Mouse (Mus musculus) cerebellum, adult (tissue): Measurements from ENCODE around the gene Serinc3.

Experiments used
- ATAC-seq: cut with Nextera tagmentation; 2 replicates; pipeline ENCODE4 v1.9.2; 2017; ENCODE audit warnings: mild to moderate bottlenecking, moderate library complexity, mixed read lengths; ENCODE audit not compliant: insufficient number of reproducible peaks, low FRiP score, low TSS enrichment

The Serinc3 gene

DNA sequence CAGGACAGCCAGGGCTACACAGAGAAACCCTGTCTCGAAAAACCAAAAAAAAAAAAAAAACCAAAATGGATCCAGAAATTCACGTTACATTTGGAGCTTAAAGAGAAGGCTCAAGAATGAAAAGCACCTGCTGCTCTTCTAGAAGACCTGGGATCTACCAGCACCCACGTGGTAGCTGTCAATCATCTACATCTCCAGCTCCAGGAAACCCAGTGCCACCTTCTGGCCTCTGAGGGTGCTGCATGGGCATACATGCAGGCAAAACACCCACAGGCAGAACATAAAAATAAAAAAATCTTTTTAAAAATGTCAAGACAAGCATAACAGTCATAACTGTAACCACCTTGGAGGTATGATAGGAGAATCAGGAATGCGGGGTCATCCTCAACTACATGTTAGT is 47.3 kb downstream of the Serinc3 start:
- ATAC-seq = no peak

DNA sequence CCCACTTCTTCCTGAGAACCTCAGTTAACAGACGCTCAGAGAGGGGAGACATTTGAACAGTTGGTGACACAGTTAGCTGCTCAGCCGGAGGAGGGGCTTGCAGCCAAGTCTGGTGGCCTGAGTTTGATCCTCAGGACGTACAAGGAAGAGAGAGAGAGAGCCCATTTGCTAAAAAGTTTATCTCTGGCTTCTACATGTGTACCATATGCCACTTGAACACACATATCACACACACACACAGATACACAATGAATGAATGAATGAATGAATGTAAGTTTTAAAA is 48.1 kb downstream of the Serinc3 start:
- no peak for ATAC-seq

DNA sequence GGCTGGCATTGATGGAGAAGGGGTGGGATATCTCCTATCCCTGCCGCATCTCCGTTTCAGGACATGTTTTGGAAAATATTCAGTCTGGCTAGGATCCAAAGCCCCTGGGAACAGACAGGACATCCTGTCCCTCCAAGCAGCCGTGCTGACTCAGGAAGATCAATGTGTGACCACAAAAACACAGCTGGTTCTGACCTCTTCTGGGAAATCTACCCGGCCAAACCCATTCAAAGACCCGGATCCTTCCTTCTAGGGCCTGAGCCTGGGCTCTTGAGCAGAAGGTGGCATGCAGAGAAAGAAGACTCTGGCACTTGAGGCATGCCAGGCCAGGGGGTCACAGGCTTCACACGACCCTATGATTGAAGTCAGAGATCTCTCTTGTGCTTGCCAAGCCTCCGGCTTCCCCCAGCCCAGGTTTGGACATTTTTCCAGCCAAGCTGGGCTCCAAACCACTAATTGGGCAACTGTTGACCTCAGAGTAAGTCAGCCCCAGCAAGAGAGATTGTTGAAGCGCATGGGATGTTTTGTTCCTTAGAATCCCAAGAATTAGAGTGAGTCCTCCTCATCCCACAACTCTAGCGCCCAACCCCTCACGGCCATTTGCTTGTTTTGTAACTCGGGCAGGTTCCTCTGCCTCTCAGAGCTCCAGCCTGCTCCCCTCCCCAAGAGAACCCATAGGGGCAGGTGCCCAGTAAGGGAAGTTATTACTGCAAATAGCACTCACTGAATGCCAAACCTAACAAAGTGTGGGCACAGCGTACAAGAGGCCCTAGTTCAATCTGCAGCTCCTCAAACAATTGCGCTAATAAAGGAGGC is 48.7 kb downstream of the Serinc3 start:
- ATAC-seq = no peak

DNA sequence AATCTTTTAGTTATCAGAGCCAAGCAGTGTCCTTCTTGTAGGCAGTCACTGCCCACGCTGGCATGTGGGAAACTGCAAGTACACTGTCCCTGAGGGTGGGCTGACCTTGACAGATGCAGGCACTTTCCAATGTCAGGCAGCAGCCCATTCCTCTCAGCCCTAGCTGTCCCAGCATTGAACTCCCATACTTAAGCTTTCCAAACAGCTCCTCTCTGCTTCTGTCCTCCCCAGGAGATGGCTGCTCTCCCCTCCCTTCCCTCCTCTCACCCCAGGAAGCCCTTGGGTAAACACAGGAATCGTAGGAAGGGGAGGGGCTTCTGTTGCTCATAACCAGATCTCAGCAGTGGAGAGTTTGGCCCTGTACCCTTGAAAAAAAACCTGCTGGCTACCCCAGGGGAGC is 49.8 kb downstream of the Serinc3 start:
- ATAC-seq = no peak

DNA sequence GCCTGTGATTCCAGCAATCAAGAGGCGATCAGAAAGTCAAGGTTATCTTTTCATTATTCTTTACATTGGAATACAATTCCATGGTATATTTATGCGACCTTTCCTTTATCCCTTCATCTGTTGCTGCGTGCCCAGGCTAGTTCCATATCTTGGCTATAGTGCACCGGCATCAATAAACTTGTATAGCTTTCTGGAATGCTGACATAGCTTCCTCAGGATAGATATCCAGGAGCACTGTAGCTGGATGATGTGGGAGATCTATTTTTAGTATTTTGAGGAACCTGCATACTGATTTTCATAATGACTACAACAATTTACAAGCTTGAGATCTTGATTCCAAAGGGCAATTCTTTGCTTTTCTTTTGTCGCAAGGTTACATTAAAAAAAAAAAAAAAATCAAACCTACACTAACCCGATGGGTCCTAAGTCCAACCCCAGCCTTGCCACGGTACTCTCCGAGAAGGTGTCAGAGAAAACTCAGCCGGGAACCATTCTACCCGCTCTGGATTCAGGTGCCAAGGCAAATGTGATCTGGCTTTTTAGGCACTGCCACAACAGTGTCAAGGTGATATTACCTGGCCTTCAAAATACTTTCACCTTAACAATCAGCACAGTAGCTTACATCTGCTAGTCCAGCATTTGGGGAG is 51.2 kb downstream of the Serinc3 start:
- ATAC-seq = no peak

DNA sequence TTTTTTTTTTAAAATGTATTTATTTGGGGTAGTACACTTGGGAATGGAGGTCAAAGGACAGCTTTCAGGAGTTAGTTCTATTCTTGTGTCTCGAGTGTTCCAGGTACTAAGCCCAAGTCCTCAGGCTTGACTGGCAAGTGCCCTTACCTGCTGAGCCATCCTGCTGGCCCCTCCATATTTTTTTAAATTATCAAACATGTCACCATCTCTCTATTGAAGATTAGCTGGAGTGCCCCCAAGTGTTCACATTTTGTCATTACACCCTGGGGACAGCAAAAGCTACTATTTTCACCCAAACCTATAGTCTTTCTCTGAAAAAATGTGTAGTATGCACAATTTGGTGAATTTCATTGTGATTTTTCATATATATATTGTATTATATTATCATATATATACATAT is 52.8 kb downstream of the Serinc3 start:
- no peak for ATAC-seq

DNA sequence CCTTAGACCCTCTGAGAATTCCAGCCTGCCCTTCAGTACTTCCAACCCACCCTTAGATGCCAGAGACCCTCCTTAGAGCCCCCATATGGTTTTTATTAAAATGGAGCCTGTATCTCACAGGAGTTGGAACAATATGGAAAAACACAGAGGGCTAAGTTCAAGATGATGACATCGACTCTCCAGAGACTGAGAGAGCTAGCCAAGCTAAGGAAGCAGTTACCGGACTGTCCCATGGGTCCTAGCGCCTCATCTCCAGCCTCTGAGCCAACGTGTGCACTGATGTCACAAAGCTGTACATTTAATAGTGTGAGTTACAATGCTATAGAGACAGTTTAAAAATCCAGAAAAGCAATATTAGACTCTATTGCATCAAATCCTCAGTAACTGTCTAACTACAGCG is 53.9 kb downstream of the Serinc3 start:
- no peak for ATAC-seq

DNA sequence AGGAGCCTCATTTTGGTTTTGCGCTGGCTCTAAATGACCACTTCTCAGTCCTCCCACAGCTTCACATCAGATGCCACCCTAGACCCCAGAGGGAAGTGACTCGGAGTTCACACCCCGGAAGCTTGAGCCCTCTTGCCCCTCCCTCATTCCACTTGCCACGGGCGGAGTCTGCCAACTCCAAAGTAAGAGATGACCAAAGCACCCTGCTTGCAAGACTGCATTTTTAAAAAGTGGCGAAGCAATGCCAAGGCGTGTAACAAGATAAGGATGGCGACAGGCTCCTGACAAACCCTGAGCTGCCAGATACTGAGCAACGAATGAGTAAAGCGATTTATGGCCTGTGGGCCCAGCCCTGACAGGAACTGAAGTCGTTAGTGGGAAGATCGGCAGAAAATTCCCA is 54.7 kb downstream of the Serinc3 start:
- no peak for ATAC-seq

DNA sequence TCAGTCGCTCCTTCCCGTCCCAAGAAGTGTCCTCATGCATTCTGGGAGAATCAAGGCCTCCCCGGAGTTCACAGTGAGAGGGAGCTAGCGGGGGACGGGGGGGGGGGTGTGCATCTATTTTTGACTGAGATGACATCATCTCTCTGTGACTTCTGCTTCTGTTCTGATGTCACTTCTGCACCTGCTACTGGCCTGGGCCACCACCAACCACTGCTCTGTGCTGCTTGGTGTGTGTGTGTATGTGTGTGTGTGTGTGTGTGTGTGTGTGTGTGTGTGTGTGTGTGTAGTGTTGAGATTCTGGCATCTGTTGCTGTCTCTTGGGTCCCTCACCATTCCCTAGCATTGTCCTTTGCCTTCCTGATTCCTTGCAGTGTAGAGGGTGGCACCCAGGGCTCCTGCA is 57.4 kb downstream of the Serinc3 start:
- ATAC-seq = no peak

DNA sequence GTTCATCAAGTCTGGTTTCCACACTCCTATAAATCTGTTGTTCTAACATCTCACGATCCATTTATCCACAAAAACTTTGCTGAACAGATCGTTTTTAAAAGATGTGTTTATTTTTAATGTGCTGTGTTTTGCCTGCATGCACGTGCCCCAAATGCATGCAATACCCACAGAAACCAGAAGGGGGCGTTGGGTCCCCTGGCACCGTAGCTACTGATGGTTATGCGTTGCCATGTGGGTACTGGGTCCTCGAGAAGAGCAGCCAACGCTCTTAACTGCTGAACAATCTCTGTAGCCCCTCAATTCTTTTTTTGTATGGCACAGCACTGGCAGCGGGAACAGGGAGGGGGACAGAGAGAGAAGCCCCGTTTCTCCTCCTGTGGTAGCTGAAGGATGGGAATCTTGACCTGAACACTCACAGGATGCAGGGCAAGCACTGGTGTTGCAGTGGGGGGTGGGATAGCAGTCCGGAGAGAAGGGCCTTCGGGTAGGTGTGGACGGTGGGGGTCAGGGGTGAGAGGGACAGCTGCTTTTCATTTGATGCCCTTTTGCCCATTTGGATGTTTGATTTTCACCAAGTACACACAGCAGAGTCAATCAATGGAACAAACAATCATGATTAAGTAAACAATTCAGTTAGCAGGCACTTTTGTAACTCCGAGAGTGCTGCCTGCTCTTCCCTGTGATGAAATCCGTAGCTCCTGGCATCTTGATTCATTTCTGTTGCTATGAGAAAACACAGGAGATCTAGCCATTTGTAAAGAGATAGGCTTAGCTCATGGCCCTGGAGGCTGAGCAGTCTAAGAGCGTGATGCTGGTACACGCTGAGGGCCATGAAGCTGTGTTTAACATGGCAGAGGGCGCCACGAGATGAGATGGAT is 58.3 kb downstream of the Serinc3 start:
- ATAC-seq = no peak

DNA sequence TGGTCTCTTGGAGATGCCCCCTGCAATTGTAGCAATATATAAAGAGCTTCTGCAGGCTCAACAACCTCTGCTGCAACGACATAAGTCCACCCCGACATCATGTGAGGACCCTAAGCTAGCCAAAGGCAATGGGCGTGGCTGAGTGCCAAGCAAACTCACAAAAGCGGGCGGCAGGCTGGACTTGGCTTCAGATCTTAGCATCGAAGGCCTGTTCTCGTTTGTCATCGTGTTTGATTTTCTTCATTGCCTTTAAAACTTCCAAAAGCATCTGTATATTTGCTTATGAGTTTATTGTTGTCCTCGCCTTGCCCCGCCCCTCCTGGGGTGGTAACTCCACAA is 60.9 kb downstream of the Serinc3 start:
- ATAC-seq = no peak

DNA sequence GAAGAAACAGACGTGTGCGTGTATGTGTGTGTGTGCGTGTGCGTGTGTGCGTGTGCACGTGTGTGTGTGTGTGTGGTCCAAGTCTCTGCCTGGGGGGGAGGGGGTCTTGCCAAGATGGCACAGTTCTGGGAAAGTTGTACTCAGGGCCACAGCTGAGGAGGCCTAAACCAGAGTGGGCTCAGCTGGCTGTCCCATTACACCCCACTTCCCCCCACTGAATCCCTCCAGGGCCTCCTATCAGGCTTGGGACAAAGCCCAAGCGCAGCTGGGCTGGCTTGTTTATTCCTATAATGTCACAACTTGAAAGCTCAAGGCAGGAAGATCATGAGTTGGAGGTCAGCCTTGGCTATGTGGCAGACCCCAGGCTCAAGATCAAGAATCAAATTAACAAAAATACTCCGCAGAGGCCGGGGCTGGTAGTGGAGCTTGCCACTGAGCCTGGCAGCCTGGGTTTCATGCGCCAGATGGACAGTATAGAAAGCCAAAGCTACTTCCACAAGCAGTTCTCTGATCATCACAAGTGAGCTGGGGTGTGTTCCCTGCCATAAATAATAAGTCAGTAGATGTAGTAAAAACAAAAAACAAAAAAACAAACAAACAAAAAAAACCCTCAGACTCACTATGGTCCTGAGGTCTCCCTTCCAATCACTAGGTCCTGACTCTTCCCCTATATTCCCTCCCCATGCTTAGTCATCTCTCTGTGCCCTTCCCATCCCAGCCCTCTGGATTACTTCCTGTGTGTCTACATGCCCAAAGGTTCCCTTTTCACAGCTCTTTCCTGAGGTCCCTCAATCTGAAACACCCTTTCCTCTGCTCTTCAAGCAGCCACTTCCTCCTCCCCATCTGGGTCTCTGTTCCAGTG is 61.5 kb downstream of the Serinc3 start:
- ATAC-seq = no peak; the same call in 1 of the 2 replicates

DNA sequence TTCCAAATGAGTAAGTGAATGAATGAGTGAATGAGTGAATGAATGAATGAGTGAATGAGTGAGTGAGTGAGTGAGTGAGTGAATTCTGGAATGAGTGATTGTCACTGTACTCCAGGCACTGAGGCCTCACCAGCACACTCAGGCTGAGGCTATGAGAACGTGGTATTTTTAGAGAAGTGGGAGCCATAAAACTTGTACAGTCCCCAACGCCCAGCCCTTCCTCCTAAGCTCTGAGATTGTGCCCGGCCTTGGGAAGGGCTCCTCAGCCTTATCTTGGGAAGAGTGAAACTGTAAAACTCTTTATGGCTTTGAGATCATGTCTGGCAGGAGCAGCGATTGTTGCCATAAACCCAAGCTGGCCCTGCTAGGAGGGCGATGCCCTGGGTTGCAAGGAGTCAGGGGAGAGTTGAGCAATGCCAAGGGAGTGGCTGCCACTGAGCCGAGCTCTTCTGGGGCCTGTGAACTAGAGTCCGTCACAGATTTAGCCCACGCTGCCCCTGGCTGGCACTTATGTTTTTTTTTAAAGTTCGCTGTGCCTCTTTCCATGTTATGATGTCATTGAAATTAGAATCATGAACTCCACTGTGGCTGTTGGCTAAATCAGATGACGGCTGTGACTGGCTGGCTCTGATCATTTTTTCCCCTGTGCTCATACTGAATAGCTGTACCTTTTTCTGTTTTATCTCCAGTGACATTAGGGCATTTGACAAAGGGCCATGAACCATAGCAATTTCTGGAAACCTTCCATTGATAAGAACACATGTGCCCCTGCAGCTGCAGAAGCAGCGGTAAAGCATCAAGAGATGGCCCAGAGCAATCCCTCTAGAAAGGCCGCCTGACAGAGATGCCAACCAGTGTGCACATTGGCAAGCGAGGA is 64.6 kb downstream of the Serinc3 start:
- ATAC-seq = no peak

DNA sequence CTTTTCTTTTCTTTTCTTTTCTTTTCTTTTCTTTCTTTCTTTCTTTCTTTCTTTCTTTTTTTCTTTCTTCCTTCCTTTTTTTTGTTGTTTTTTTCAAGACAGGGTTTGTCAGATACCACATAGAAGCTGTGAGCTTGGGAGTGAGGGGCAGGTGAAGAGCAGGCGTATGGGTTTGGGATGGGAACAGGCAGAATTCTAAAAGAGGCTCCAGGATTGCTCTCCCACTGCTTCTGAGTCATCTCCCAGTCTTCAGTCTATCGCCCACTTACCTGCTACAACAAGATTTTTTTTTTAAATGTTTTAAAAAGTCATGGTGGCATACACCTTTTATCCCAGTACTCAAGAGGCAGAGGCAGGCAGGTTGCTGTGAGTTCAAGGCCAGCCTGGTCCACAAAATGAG is 66.9 kb downstream of the Serinc3 start:
- ATAC-seq = no peak

DNA sequence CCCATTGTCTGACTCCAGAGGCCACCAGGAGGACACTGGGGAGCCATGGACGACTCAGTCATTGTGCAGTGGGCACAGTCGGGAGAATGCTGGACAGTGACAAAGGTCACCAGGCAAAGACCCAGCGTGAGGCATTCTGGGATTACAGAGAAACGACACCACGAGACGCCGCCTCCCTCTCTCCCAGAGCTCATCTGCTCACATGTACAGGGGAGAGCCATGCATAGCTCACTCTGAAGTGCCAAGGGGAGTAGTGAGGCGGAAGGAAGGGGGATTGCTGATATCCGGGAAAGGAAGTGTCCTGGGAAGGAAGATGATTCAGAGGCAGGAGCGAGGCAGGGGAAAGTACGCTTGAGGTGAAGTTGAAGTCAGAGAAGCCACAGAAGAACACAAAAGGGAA is 69.7 kb downstream of the Serinc3 start:
- ATAC-seq = no peak

DNA sequence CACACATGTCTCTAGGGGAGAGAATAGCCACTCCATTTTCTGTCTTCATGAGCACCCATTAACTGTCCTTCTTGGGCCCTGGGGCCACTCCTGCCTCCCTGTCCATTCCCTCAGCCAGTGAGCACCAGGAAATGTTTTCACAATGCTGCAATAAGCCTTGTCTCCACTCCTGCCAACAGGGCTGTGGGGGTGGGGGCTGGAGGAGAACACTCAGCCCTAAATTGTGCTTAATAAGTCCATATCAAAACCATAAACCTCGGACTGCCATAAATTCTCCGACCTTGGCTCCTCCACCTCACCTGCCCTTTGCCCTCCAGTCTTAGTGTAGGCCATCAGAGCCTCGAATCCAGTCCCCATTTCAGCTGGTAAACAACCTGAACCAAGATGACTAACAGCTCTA is 70.6 kb downstream of the Serinc3 start:
- no peak for ATAC-seq
